Mouse (Mus musculus) lung, postnatal 0 days (tissue): ENCODE measurements around the gene Ccdc71. TPM values are rescaled to one million over a fixed set of nuclear protein-coding genes. Genes with fewer than 3 reads are reported as not detected.
A peak's percentile ranks its signal among the peaks of the same experiment; 100 is the strongest.

ENCODE experiments used
- ATAC-seq: fragments of 200-750 bp; cut with Nextera tagmentation; 2 replicates; pipeline ENCODE4 v1.8.0; 2017; ENCODE audit warnings: moderate library complexity
- DNase-seq: peaks from one replicate; pipeline ENCODE4 v3.0.0-alpha.2; 2016; ENCODE audit warnings: low spot score
- H3K27ac ChIP-seq: fragments of 300-500 bp; sonication (generic); 2 replicates; pipeline ENCODE4 v1.5.1; 2014; ENCODE audit warnings: antibody characterized with exemption, mild to moderate bottlenecking, low read length, mixed read lengths
- H3K27me3 ChIP-seq: fragments of 300-500 bp; sonication (generic); replicated peaks from 2 replicates; pipeline ENCODE4 v1.6.1; 2014; ENCODE audit warnings: low read length, mixed read lengths; ENCODE audit not compliant: insufficient read depth
- H3K36me3 ChIP-seq: fragments of 300-500 bp; sonication (generic); 2 replicates; pipeline ENCODE4 v1.6.1; 2014; ENCODE audit warnings: low read length, mixed read lengths; ENCODE audit not compliant: insufficient read depth
- H3K4me1 ChIP-seq: fragments of 300-500 bp; sonication (generic); 2 replicates; pipeline ENCODE4 v1.6.1; 2014; ENCODE audit warnings: antibody characterized with exemption, low read depth, low read length, mixed read lengths; ENCODE audit not compliant: insufficient read depth
- H3K4me2 ChIP-seq: fragments of 300-500 bp; sonication (generic); replicated peaks from 2 replicates; pipeline ENCODE4 v1.6.1; 2014; ENCODE audit warnings: low read depth, mild to moderate bottlenecking, low read length, moderate library complexity, mixed read lengths
- H3K4me3 ChIP-seq: fragments of 300-500 bp; sonication (generic); 2 replicates; pipeline ENCODE4 v1.5.1; 2014; ENCODE audit warnings: low read depth, low read length
- H3K9ac ChIP-seq: fragments of 300-500 bp; sonication (generic); replicated peaks from 2 replicates; pipeline ENCODE4 v1.6.1; 2014; ENCODE audit warnings: low read depth, mild to moderate bottlenecking
- H3K9me3 ChIP-seq: fragments of 300-500 bp; sonication (generic); 2 replicates; pipeline ENCODE4 v1.6.1; 2016; ENCODE audit warnings: low read length, mixed read lengths
- CTCF ChIP-seq: IDR thresholded peaks from 2 replicates; pipeline ENCODE4 v1.5.1; 2016; ENCODE audit warnings: antibody characterized with exemption, mild to moderate bottlenecking
- EP300 ChIP-seq: IDR thresholded peaks from 2 replicates; pipeline ENCODE4 v1.6.1; 2016; ENCODE audit warnings: antibody characterized with exemption, mild to moderate bottlenecking, control low read depth
- WGBS: fragments of 180-500 bp; shearing (Covaris S2); extraction: QIAGEN DNeasy Blood & Tissue Kit; methylation state at CpG from one replicate; pipeline ENCODE4 v1.1.7; 2014; 5-methylcytosine and 5-hydroxymethylcytosine counted together
- polyA plus RNA-seq: library from polyadenylated mRNA; unstranded; fragments of >200 nt; fragmentation: Nextera tagmentation; extraction: Ambion mirVana; gene quantifications from 2 replicates; pipeline ENCODE4 v1.2.1, GENCODE M21; 2015

The Ccdc71 gene
- polyA plus RNA-seq, 1 experiment from 2014 or later = 42.1 TPM

DNA sequence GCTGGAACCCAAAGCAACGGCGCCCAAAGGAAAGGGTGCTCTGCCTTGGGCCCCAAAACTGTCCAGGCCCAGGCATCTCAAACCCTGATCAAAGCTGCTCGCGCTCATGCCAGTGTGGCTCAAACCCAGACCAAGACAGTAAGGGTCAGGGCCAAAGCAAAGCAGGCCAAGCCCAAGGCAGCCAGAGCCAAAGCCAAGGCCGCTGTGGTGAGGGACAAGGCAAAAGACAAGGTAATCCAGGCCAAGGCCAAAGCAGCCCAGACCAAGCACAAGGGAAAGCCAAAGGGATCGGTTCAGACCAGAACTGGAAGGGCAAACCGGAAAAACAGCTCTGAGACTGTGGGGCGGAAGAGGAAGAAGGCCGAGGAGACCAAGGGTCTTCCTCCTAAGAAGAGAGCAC, 3.4 kb downstream of the Ccdc71 start:
- DNase-seq = no peak
- no peak for TF ChIP-seq CTCF
- TF ChIP-seq EP300 = no peak

DNA sequence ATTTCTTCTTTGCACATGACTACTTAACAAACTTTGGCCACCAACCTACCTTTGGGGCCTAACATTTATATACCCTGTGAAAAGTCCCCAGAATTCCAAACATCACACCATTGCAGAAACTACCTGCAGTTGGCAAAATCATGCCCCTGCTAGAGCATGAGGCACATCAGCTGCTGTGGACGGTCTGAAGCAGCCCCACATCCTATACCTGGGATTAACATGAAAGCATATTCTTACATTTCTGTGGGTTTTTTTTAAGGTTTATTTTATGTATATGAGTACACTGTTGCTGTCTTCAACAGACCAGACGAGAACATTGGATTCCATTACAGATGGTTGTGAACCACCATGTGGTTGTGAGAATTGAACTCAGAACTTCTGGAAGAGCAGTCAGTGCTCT, 5.9 kb downstream of the Ccdc71 start:
- TF ChIP-seq CTCF (no peak), EP300 (no peak)
- peaks cover 20% of the 10 kb centered on the region for H3K4me1 ChIP-seq
- 92% methylated on average over 2 of the region's 2 CpGs for WGBS
- no peaks in the 10 kb centered on the region for H3K9me3 ChIP-seq
- H3K4me3 ChIP-seq = no peak overlapping the region
- no peak overlapping the region for H3K27ac ChIP-seq
- ATAC-seq = no peak
- no peak for DNase-seq
- H3K9ac ChIP-seq = no peak overlapping the region
- no peak overlapping the region for H3K4me2 ChIP-seq
- peaks cover 21% of the 10 kb centered on the region for H3K36me3 ChIP-seq
- H3K27me3 ChIP-seq = no peaks in the 10 kb centered on the region

More for the DNA sequence above, 3.4 kb downstream of the Ccdc71 start:
- Histone ChIP-seq H3K4me3 (no peak overlapping the region), H3K27ac (no peak overlapping the region), H3K9ac (no peak overlapping the region), H3K36me3 (peaks cover 21% of the 10 kb centered on the region), H3K27me3 (no peaks in the 10 kb centered on the region), H3K4me2 (no peak overlapping the region), H3K9me3 (no peaks in the 10 kb centered on the region), H3K4me1 (peaks cover 23% of the 10 kb centered on the region)
- 89% methylated on average over 9 of the region's 9 CpGs for WGBS
- ATAC-seq = no peak

DNA sequence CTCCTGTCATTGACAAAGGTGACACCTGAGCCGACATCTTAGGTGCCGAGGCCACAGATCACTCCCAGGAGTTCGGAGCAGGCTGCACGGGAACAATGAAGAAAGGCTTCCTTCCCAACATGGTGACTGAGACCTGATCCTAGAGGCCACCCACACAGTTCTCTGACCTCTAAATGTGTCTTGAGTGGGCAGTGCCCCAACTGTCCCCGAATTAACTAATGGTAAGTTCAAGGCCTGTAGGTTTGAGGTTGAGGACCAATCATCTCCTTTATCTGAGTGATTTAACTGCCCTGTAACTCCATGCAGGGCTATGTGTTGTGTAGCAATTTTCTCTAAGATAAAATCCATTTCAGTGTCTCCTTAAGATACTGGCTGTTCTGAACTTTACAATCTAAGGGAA, 9.1 kb downstream of the Ccdc71 start:
- no peaks in the 10 kb centered on the region for H3K9me3 ChIP-seq
- no peak overlapping the region for H3K27ac ChIP-seq
- no peak overlapping the region for H3K4me3 ChIP-seq
- 42% methylated on average over 5 of the region's 5 CpGs for WGBS
- no peak for ATAC-seq
- no peak overlapping the region for H3K4me2 ChIP-seq
- H3K27me3 ChIP-seq = no peaks in the 10 kb centered on the region
- H3K9ac ChIP-seq = no peak overlapping the region
- DNase-seq = no peak
- H3K36me3 ChIP-seq = peaks cover 7% of the 10 kb centered on the region
- TF ChIP-seq EP300 = no peak
- TF ChIP-seq CTCF = no peak
- H3K4me1 ChIP-seq = no peaks in the 10 kb centered on the region

DNA sequence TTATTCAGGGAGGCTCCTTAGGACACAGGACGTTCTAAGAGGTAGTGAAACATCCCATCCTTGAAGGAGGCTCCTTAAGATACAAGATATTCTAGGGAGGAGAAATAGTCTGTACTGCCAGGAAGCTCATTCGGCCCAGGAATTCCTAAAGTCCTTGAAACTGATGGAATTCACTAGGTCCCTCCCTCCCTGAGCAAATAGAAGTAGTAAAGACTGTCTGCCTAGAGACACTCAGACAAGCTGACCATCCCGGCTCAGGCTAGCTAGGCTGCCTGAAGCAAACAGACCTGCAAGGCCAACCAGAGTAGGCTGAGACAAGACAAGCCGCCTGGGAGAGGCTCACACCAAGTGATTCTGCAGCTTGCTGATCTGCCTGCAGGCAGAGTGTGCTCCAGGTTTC, 9.5 kb downstream of the Ccdc71 start:
- Histone ChIP-seq H3K27ac (no peak overlapping the region), H3K36me3 (peaks cover 5% of the 10 kb centered on the region), H3K27me3 (no peaks in the 10 kb centered on the region), H3K9ac (no peak overlapping the region), H3K9me3 (no peaks in the 10 kb centered on the region), H3K4me1 (no peaks in the 10 kb centered on the region), H3K4me2 (no peak overlapping the region), H3K4me3 (no peak overlapping the region)
- TF ChIP-seq CTCF = no peak
- no peak for TF ChIP-seq EP300
- no peak for DNase-seq
- 37% methylated on average over 4 of the region's 4 CpGs for WGBS
- ATAC-seq = peak; percentile 59

DNA sequence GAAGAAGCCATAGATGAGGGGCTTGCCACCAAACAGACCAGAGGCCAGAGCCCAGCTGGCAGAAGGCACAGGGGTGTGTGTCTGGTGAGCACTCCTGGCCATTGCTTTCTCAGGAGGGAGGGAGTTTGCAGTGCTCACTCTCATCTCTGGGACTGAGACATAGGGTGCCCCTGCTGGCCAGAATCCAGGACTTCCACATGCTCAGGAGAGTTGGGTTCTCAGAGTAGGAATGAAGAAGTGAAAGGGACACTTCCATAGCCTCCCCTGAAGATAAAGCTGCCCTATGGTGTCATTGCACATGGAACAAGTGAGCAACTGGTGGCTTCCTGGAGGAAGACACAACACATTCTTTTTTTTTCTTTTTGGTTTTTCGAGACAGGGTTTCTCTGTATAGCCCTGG, 14.2 kb downstream of the Ccdc71 start:
- H3K4me3 ChIP-seq = no peak overlapping the region
- no peak overlapping the region for H3K4me2 ChIP-seq
- H3K9ac ChIP-seq = no peak overlapping the region
- H3K9me3 ChIP-seq = no peaks in the 10 kb centered on the region
- no peak overlapping the region for H3K27ac ChIP-seq
- H3K27me3 ChIP-seq = no peaks in the 10 kb centered on the region
- peaks cover 5% of the 10 kb centered on the region; the same call in 1 of the 2 replicates for H3K4me1 ChIP-seq
- TF ChIP-seq EP300 = no peak
- 0 out of 2 replicates have a peak, but pooled peaks have one; percentile 6 for TF ChIP-seq CTCF
- no peaks in the 10 kb centered on the region for H3K36me3 ChIP-seq
- ATAC-seq (no peak), DNase-seq (no peak)
- WGBS = 70% methylated on average over 1 of the region's 1 CpGs

DNA sequence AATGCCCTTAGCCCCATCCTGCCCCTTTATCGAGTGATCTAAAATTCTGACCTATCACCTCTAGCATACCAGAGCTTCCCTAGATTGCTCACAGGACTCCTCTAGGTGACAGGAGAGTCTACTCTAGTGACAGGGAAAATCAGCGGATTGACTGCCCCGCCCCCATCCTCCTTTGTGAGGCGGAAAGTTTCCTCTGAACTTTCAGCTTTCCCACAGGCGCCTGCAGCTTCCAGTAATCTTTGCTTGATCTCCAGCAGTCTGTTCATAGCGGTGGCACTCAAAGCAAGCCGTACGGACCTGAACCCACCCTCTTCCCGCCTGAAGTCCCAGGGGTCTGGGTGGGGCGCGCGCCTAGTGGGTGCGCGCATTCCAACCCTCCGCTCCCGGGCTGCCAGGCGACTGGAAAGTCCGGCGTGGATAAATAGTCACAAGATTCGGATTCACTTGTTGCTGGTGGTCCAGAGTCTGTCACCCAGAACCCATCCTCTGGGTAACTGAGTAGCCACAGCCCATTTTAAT, 18.4 kb downstream of the Ccdc71 start:
- Histone ChIP-seq H3K9me3 (no peaks in the 10 kb centered on the region), H3K4me2 (peak overlapping the region; percentile 81), H3K27me3 (no peaks in the 10 kb centered on the region), H3K9ac (peak overlapping the region; percentile 32), H3K36me3 (peaks cover 16% of the 10 kb centered on the region; the same call in 1 of the 2 replicates), H3K27ac (peak overlapping the region; percentile 85), H3K4me3 (peak overlapping the region; percentile 54), H3K4me1 (peaks cover 14% of the 10 kb centered on the region)
- DNase-seq (peak; percentile 93), ATAC-seq (peak; percentile 91)
- peak; percentile 11 for TF ChIP-seq CTCF
- peak; percentile 19 for TF ChIP-seq EP300
- under 1% methylated on average over 20 of the region's 20 CpGs for WGBS
